Mouse (Mus musculus): Measurements from ENCODE around the gene Tspan5. TPM values are rescaled to one million over a fixed set of nuclear protein-coding genes. Genes with fewer than 3 reads are reported as not detected.

Tspan5 gene
- total RNA-seq, 2 experiments from 2014 or later: 172 TPM

DNA sequence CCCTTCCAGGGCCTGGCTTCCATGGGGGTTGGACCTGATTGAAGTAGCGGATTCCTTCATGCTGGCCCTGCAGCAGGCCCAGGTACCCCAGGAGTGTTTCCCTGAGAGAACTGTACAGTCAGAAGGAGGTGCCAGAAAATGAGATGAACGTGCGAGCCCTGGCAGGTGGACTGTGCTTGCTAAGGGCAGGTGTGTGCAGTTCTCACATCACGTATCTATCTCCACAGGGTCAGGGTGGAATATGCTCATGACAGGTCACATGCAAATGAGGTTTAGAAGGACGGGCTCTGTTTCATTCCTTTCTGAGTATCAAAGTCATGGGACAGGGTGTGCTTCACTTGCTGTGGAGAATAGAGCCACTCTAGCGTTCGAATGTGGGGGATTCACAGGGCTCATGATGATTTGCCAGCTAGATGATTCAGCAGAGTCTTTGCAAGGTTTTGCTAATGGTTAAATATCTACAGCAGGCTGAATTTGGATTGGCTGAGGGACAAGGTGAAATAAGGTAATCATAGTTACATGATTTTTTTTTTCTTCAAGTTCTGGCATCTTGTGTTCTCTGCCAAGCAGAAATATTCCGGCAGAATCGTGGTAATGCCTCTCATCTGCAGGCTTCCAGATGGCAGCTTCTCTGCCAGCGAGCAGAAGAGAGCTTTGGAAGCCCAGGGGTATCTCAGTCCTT, 28.8 kb downstream of the Tspan5 start:
- DNase-seq (ENCODE audit: low spot score in 2 of 2): peak in 1 of 2 experiments; percentile 77

DNA sequence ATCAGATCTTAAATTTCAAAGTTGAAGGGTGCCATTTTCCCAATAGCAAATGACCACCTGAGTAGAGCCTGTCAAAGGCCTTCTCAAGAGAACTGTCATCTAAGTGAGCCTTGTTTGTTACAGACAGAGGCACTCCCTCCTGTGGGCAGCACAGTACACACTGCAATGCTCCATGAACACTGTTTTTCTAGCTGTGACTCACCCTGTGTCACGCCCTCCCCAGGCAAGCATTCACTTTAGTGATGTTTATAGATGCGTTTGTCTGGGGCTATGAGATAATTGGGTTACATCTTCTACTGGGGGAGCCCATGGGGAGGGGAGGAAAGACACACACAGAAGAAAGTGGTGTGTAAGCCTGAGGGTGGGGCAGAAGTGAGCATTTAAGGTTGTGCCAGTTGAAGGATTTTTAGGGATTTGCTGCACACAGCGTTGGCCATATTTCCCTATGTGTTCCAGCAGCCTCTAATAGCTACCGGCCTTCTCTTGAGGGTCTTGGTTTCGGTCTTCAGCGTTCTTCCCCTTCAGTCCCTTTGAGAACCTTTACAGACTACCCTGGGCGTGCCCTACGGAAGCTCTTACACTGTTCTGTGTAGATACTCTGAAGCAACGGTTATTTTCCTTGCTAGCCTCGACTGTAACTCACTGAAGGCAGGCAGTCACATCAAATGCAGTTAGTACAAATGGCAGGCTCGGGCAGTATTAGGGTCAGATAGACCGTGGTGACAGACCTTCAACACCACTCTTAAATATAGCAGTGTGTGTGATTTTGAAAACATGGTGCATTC, 29.7 kb downstream of the Tspan5 start:
- DNase-seq (ENCODE audit: low spot score in 2 of 2): no peak

DNA sequence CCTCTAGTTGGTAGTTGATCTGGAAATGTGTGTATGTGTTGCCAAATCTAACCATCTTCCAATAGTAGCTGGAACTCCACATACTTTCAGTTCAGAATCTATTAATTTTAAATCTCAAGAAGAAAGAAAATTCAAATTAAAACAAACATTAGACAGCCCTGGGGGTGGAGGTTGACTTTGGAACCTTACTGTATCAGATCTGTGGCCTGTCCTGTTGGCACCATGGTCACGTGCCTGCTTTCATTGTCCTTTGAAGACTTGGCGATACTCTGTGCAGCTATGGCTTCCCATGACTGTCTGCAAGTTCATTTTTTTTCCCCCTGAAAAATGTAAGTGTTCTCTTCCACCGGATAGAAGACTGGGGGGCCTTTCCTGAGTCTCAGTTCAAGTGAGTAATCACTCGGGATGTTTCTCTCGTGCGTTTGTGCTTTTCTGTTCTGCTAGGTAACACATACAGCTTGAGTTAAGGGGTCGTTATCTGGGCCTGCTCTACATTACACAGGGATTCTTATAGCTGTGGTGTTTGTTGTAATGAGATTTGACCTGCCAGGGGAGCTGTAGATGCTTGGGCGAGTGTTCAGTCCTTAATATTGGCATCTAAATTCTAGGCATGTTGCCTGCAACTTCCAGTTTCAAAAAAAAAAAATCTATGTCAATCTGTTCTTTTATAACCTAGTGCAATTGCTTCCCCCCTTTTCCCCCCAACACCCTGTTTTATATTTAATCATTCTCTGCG, 32.0 kb downstream of the Tspan5 start:
- no peak for DNase-seq (ENCODE audit: low spot score in 2 of 2)

DNA sequence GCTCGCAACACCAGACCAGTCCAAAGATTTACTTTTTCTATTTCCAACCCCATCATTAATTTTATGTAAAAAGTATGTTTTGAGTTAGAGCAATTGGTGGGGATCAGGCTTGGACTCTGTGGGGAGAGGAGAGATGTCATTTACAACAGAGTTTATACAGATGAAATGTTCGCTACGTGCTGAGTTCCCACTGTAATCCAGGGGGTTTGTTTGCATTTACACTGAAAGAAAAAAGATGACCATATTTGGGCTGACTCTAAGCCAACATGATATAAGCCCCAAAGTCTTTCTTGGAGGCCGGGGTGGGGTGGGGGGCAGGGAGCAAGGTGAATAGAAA, 32.6 kb downstream of the Tspan5 start:
- DNase-seq (ENCODE audit: low spot score in 2 of 2): no peak

DNA sequence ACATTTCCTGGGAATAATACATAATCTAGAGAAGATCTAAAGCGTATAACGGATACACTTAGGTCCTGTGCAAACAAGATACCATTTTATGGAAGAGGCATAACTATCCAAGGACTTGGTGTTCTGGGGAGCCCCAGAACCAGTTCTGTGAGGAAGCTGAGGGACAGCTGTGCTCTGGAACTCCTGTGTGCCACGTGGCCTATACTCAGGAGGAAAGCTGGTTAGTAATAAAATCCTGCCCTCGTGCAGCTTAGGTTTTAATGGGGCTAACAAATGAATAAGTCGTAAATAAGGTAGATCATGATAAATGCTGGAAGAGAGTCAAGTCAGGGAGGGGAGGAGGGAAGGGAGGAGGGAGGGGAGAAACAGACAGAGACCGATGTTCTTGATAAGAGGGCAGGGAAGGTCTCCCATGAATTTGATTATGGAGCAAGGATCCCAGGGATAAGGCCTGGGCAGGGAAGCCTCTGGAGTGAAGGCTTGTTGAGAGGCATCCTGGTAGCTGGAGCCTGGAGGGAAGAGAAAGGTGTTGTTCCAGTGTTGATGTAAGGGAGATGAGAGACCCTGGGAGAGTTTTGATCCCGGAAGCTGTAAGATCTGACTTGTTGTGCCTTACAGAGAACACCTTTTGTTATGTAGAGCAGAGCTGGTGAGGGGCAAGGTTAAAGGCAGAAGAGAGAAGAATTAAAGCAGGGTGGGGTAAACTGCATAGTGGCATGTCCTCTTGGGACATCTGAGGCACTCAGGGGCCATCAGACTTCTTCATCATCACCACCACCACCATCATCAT, 34.1 kb downstream of the Tspan5 start:
- DNase-seq (ENCODE audit: low spot score in 2 of 2): no peak

DNA sequence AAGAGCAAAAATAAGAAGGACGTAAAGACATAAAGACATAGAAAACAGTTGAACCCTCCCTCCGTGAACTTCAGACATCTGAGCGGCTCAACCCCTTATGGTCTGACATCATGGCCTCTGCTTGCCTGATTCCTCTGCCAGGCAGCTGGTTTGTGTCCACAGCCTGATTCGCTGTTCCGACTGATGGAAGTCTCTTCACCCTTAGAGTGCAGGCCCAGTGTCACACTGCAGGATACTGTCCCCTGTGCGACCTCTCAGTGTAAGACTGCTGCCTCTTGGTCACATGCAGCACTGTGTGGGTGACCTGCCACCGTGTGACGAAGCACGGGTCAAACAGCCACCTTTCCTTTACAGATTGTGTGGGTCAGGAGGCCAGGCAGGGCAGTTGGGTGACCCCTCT, 39.5 kb downstream of the Tspan5 start:
- DNase-seq (ENCODE audit: low spot score in 2 of 2): no peak

DNA sequence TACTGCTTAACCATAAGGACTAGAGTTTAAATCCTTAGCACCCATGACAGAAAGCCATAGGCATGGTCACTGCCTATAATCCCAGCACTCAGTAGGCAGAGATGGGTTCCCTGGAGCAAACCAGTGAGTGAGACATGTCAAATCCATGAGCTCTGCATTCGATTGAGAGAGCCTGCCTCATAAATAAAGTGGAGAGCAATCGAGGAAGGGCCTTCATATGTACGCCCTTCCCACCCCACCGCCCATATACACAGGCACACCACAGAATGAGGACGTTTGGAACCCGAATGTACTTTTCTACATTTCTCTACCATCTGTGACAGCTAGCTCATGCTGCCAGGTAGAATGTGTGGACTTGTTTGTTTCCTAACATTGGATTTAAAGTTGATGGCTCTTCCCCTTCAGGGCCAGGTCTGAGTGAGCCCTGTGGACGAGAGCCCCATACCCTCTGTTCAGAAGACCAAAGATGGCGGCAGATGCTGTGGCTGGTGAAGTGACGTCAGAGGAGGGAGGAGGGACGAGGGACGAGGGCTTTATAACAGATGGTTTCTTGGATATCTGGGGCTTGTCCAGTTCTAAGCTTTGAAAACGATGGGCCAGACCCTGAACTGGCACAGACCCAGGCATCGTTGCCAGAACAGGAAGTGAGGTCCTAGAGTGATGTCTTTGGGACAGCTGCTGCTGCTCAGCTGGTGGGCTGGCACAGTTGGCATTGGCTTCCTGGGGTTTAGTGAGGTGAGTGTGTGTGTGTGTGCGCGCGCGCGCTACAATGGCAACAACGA, 42.1 kb downstream of the Tspan5 start:
- peak in 1 of 2 experiments; percentile 80 for DNase-seq (ENCODE audit: low spot score in 2 of 2)

DNA sequence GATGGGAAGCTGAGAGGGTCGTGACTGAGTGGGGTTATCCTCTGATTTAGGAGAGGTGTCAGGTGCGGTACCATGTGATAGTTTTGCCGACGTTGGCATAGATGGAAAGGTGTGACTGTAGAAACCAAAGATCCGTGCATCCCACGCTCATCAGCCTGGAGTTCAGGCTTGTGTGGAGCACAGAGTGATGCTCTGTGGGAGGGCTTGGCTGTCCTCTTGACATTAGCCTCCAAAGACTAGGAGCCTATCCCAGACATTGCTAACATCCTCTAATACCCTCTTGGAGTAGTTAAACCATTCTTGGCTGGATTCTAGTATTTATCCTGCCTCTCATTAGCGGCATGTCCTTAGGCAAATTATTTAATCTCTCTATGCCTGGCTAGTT, 42.6 kb downstream of the Tspan5 start:
- no peak for DNase-seq (ENCODE audit: low spot score in 2 of 2)

DNA sequence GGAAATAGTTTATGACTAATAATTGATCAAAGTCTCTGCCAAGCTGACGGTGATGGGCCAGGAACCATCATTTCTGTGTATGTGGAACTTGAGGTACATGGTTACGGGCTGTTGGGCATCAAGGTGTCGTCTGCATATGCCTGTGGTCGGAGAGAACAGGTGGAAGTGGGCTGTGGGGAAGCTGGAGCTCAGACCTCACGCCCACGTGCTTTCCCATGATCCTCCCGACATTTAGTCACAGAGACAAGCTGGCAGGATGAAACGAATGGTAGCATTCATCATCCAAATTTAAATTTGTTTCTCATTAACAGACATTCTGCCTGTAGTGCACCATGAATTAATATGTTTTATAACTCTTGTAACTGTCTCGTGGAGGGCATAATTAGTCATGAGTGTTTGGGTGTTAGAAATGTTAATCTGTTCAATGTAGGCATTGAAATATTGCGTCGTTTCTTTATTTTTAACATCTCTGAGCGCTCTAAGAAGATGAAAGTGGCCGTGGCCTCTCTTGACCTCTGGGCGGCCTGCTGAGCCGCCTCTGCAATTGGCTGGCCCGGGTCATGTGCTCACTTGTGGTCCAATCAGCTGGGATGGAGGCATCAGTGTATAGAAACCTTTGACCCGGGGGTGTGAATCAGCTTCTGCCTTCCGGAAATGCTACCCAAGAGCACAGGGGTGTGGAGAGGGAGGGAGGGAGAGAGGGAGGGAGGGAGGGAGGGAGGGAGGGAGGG, 45.9 kb downstream of the Tspan5 start:
- DNase-seq (ENCODE audit: low spot score in 2 of 2): peak; percentile 60 to 76

DNA sequence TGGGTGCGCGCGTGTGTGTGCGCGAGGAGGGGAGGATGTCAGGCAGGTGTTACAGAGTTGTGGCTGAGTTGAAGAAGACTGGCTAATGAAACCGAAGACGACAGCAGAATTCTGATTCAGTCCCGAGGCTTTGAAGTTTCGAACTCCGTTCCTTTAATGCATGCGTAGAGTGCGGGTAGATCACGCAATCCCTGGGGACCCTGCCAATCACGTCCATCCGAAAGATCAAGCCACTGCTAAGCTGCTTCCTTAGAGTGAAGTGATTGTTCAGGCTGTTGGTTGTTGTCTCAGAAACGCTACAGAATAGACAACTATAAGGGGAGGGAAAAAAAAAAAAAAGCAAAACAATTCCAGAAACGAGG, 46.5 kb downstream of the Tspan5 start:
- no peak for DNase-seq (ENCODE audit: low spot score in 2 of 2)

DNA sequence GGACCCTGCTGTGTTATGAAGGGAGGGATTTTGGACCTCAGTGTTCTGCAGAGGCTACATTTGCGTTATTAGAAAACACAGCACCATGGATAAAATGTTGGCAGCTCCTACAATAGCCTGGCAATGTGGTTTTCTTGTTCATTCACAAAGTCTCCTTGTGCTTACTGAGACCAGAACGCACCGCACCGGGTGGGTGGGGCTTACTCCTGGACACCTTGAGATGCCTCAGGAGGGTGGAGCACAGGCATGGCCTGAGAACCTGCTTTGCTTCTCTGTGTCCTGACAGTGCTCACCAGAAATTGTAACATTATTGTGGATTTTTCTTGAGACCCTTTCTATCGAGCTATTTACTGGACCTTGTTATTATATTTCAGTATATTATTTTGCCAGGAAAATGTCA, 47.3 kb downstream of the Tspan5 start:
- no peak for DNase-seq (ENCODE audit: low spot score in 2 of 2)

DNA sequence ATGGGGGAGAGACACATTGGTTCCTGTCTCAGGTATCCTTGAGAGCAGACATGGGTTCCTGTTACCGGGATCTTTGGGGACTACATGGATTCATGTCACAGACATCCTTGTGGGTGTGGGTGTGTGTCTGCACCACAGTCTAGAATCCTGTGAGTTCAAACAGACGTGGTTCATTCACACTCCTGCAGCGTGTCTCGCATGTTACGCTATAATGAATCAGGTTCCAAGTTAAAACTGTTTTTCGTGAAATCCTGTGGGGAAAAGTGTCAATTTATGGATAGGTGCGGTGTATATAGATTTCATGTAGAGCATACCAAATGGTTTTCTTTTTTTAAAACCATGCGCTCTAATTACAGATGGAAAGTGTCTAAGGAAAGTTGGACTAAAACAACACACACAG, 52.5 kb downstream of the Tspan5 start:
- DNase-seq (ENCODE audit: low spot score in 2 of 2): no peak

DNA sequence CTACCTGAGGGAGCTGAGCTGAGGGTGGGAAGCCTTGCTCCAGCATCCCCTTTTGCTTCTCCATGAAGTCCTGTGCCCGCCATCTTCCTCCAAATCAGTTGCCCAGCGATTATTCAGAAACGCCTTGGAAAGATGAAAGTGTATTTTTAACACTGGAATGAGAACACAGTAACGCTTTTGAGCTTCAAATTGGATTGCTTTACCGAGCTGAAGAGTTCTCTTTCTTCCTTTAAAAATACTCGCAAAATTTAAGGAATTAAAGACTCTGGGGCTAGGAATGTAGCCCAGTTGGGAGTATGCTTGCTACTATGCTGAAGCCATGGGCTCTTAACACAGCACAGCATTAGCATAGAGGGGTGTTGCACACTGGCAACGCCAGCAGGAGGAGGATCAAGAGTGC, 54.0 kb downstream of the Tspan5 start:
- no peak for DNase-seq (ENCODE audit: low spot score in 2 of 2)

DNA sequence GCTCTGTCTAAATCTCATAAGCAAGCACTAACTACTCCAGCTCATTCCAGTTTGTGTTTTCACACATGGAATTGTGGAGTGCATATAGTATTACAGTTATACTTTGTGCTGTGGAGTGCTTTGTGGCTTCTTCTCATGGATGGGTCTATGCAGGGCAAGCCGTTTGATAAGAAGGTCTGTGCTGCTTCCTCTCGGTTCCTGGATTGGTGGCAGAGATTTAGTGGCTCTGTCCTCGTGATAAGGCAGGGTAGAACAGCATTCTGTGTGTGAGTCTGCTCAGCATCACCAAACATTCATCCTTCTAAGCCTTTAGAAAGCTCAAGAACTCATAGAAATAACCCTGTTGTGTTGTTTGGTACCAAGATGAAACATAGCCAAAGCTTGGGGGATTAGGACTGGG, 54.6 kb downstream of the Tspan5 start:
- DNase-seq (ENCODE audit: low spot score in 2 of 2): no peak

DNA sequence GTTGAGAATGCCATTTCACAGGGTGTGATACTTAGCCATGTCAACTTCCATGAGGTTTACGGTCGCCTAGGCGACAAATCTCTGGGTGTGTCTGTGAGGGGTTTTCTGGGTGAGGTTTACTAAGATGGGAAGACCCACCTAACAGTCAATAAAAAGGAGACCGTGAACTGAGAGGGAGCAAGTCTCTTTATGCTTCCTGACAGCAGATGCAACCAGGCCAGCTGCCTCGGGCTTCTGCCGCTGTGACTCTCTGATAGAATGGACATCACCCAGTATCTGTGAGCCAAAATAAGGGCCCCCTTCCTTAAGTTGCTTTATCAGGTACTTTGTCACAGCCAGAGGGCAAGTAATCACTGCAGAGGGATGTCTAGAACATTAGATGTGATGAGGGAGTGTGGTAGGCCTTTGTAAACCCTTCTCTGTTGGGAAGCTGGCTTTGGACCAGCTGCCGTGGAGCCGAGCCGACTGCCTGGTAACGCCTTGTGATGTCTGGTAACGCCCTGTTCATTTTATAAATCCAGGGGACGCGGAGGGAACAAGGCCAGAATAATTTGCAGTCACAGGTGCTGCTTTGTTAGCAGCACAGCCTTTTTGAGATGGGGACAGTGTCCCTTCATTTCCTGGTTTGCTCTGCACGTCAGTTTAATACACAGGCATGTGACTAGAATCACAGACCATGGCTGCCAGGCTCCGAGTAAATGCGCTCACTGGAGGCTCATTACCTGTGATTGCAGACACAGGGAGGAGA, 58.8 kb downstream of the Tspan5 start:
- DNase-seq (ENCODE audit: low spot score in 2 of 2): peak in 1 of 2 experiments; percentile 62

DNA sequence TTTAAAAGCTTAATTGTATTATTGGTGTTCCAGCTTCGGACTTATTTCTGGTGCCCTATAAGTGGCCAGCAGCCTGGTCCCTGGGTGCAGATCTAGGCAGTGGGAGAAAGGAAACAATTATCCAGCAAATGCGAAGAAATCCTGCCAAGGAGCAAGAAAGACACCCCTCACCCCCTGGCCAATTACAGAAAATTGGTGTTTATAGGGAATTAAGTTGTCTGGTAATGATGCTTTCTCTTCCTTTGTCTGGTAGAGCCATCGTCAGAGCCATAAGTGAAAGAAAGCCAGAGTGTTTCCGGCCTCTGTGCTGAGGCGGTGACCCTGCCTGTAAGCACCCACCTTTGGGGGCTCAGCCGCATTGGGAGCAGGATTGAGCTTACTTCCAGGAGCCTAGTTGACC, 59.7 kb downstream of the Tspan5 start:
- DNase-seq (ENCODE audit: low spot score in 2 of 2): no peak

DNA sequence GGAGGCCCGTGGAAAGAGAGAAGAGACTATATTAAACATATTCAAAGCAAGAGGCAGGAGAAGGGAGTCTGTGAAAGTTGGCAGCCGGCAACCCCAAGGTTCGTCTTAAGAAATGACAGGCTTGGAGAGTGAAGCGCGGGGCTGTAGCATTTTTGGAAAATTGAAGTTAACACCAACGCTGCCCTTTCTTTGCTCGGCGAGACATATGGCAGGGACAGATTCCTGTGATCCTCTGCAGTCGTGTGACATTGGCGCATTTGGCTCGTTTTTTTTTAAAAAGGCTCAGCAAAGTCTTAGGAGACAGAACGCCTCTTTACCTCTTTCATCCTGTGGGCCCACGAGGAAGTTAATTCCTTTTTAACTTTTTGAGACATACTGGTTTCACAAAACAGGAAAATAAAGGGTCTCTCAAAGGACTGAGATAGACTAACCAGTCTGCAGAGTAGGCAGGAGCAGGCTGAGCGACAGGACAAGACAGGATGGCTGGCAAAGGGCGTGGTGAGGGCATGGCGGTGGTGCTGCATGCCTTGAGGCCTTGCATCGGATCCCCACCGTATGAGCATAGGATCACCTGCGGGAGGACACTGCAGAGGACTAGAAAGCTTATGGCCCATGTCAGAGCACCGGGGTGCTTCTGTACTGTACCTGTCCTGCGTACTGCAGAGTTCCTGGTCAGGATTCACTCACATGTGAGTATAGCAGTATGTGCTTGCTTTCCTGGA, 60.9 kb downstream of the Tspan5 start:
- no peak for DNase-seq (ENCODE audit: low spot score in 2 of 2)

DNA sequence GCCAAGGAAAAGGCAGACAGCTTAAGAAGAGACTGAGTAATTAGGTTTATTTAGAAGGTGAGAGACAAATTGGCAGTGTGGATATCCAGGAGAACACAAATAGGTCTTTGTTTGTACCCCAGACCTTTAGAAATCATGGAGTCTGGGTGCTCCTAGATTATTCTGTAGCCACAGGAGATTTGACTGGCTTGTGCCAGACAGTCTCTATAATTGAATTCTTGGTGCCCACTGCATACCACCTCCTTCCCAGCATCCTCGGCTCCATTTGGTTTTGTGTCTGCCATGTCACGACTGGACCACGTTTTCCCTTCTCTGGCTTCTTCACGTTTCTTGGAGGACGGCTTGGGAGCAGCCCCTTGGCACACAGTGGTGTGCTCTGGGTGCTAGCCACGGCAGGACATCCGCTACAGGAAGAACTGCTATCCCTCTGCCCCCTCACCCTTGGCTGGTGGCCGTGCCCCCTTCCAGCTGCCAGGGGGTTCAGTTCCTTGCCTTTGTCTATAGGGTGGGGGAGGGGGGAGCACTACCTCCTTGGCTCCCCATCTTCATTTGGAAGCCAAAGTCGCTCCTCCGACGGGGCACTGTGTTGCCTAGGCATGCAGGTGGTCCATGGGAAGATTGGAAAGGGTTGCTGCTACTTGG, 61.6 kb downstream of the Tspan5 start:
- no peak for DNase-seq (ENCODE audit: low spot score in 2 of 2)

Measured in layer of hippocampus, postnatal 14 days (tissue).